Mouse (Mus musculus) olfactory bulb, adult 2 months (tissue): ENCODE results near the gene Prdx3.

Source experiments
- CTCF ChIP-seq: fragments of 200-500 bp; IDR thresholded peaks from 2 replicates; pipeline ENCODE4 v1.5.1; 2012; ENCODE audit warnings: low read depth, mild to moderate bottlenecking, low read length, moderate library complexity; ENCODE audit not compliant: insufficient read depth
- POLR2A ChIP-seq: fragments of 200-500 bp; IDR thresholded peaks from 2 replicates; pipeline ENCODE4 v1.6.1; 2012; ENCODE audit warnings: mild to moderate bottlenecking, low read depth, low read length, moderate library complexity; ENCODE audit not compliant: insufficient read depth

- TF ChIP-seq CTCF (peak; percentile 95), POLR2A (0 out of 2 replicates have a peak, but pooled peaks have one; percentile 22)
Observed at GRCm38 (mm10) chr19:60889714-60890315, 15.5 kb upstream of the Prdx3 start, which contains the start of gene Grk5.
